Mouse (Mus musculus) stomach, postnatal 0 days (tissue): ENCODE measurements around the gene Med19.

Experiments
- CTCF ChIP-seq: IDR thresholded peaks from 2 replicates; pipeline ENCODE4 v1.5.1; 2016; ENCODE audit warnings: antibody characterized with exemption, low read depth, mild to moderate bottlenecking, moderate library complexity
- EP300 ChIP-seq: optimal IDR thresholded peaks from 2 replicates; pipeline ENCODE3; 2016; ENCODE audit warnings: antibody characterized with exemption

DNA sequence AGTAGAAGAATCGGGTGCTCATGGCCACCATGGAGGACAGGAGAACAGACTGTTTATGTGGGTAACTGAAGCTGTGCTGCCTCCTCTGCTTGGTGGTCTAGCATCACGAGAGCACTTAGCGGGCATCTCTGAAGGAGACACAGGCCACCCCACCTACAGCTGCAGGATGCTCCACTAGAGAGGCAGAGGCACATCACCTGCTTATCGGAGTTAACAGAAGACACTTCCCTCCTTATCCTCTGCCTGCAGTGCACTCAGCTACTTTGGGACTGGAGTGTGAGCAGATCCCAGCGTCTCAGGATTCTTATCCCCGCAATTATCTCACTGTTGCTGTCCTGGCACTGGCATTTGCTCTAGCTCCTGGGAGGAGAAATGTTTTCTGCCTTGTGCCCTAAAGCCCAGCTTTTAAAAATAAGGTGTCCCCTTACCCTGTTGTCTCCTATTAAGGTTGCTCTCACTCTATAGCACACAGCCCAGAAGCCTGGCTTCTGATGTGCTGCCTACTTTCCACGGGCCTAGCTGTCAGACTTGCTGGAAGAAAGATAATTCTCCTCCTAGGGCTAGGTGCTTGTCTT, 57.2 kb downstream of the Med19 start:
- no peak for TF ChIP-seq EP300
- TF ChIP-seq CTCF = no peak
